Mouse (Mus musculus) urinary bladder, postnatal 14 days (tissue): ENCODE measurements at regions not wholly inside any gene's neighbourhood (a gene's known extent, or its start where the extent isn't known, plus 50 kb on each side); places are given as distances from the start of the nearest gene placed in this dataset.

Source experiments
- DNase-seq: peaks from one replicate; pipeline ENCODE4 v3.0.0; 2021; ENCODE audit warnings: low spot score

GRCm38 (mm10) chr3:151182132-151182531, 255.6 kb upstream of the Adgrl4 start:
- no peak for DNase-seq

GRCm38 (mm10) chr3:151192092-151192491, 245.6 kb upstream of the Adgrl4 start:
- DNase-seq: no peak

GRCm38 (mm10) chr3:151210978-151211377, 226.7 kb upstream of the Adgrl4 start:
- no peak for DNase-seq

- DNase-seq: no peak
Observed at GRCm38 (mm10) chr3:151216764-151217502, 220.8 kb upstream of the Adgrl4 start.

GRCm38 (mm10) chr3:151222407-151222806, 215.3 kb upstream of the Adgrl4 start:
- no peak for DNase-seq

GRCm38 (mm10) chr3:151252458-151252857, 185.2 kb upstream of the Adgrl4 start:
- DNase-seq: no peak

- no peak for DNase-seq
Observed at GRCm38 (mm10) chr3:151262821-151263220, 174.9 kb upstream of the Adgrl4 start.

- no peak for DNase-seq
Observed at GRCm38 (mm10) chr3:151265658-151266057, 172.0 kb upstream of the Adgrl4 start.

- DNase-seq: no peak
Observed at GRCm38 (mm10) chr3:151269514-151269913, 168.2 kb upstream of the Adgrl4 start.

- no peak for DNase-seq
Observed at GRCm38 (mm10) chr3:151283829-151284228, 153.9 kb upstream of the Adgrl4 start.

- no peak for DNase-seq
Observed at GRCm38 (mm10) chr3:151293981-151294605, 143.6 kb upstream of the Adgrl4 start.

- no peak for DNase-seq
Observed at GRCm38 (mm10) chr3:151294606-151295005, 143.1 kb upstream of the Adgrl4 start.

- DNase-seq: no peak
Observed at GRCm38 (mm10) chr3:151295027-151295426, 142.7 kb upstream of the Adgrl4 start.

- DNase-seq: no peak
Observed at GRCm38 (mm10) chr3:151298325-151298724, 139.4 kb upstream of the Adgrl4 start.

- DNase-seq: no peak
Observed at GRCm38 (mm10) chr3:151305402-151305801, 132.3 kb upstream of the Adgrl4 start.

- DNase-seq: no peak
Observed at GRCm38 (mm10) chr3:151307975-151308374, 129.7 kb upstream of the Adgrl4 start.

GRCm38 (mm10) chr3:151323835-151324234, 113.9 kb upstream of the Adgrl4 start:
- no peak for DNase-seq

- DNase-seq: no peak
Observed at GRCm38 (mm10) chr3:151329801-151330200, 107.9 kb upstream of the Adgrl4 start.

GRCm38 (mm10) chr3:151331906-151332305, 105.8 kb upstream of the Adgrl4 start:
- DNase-seq: no peak

GRCm38 (mm10) chr3:151332317-151332687, 105.4 kb upstream of the Adgrl4 start:
- no peak for DNase-seq

- no peak for DNase-seq
Observed at GRCm38 (mm10) chr3:151332688-151333452, 104.8 kb upstream of the Adgrl4 start.

GRCm38 (mm10) chr3:151333867-151334341, 103.8 kb upstream of the Adgrl4 start:
- DNase-seq: no peak
